25 mouse cellular contexts compared by ENCODE assay signal in the genomic region with DNA sequence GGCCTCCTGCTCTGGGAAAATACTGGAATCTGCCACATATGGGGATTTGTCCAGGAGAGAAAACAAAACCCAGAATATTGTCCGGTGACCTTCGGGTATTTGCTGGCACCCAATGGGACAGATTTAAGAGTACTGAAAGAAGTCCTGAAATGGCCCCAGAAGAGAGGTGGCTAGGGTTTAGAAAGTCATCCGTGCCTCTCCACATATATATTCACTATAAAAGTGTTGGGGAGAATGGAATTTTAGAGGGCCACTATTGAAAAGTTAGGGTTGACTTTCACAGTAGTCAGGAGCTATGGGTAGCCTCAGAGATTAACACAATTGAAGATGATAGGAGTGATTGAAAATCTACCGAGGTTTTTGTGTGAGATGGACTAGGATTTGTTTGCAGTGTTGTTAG. TPM values are rescaled to one million over a fixed set of nuclear protein-coding genes. Genes with fewer than 3 reads are reported as not detected.
DNase-seq lines count a peak whose midpoint lies in the region; ATAC-seq lines count a peak whose summit lies in the region.
"Had no signal": no experiment of that assay in that cellular context is flagged by ENCODE, and none has a peak within 500 bp of the region (broad histone marks: within the 10 kb centered on the region; RNA-seq: fewer than 3 reads in every experiment).

No protein-coding gene starts in this region.

- no peaks in the 10 kb centered on the region for H3K9me3 ChIP-seq in hindbrain, embryonic 11.5 days (ENCODE audit: control insufficient read depth, low read length)
- no peaks in the 10 kb centered on the region for H3K9me3 ChIP-seq in hindbrain, embryonic 13.5 days
- no peaks in the 10 kb centered on the region for H3K9me3 ChIP-seq in neural tube, embryonic 15.5 days (replicated peaks)
- H3K9me3 ChIP-seq: embryonic facial prominence, embryonic 12.5 days; embryonic facial prominence, embryonic 15.5 days; hindbrain, embryonic 10.5 days; hindbrain, embryonic 15.5 days had no signal

- H3K4me2 ChIP-seq in hindbrain, embryonic 11.5 days (replicated peaks; ENCODE audit: low read depth, low read length): no peak overlapping the region
- H3K4me2 ChIP-seq in hindbrain, embryonic 13.5 days: no peak overlapping the region
- no peak overlapping the region for H3K4me2 ChIP-seq in neural tube, embryonic 15.5 days
- H3K4me2 ChIP-seq: embryonic facial prominence, embryonic 12.5 days; embryonic facial prominence, embryonic 15.5 days; heart, embryonic 11.5 days; hindbrain, embryonic 15.5 days had no signal

- H3K4me3 ChIP-seq in hindbrain, embryonic 11.5 days (ENCODE audit: low read depth, low read length): no peak overlapping the region
- no peak overlapping the region for H3K4me3 ChIP-seq in hindbrain, embryonic 13.5 days
- H3K4me3 ChIP-seq in neural tube, embryonic 15.5 days (replicated peaks): no peak overlapping the region
- H3K4me3 ChIP-seq: embryonic facial prominence, embryonic 12.5 days; embryonic facial prominence, embryonic 15.5 days; gastrocnemius, adult 2 months; hindbrain, embryonic 10.5 days; hindbrain, embryonic 15.5 days had no signal

- ATAC-seq in hindbrain, embryonic 11.5 days (ENCODE audit: low FRiP score): no peak
- ATAC-seq in hindbrain, embryonic 13.5 days (ENCODE audit: low FRiP score): no peak
- no peak for ATAC-seq in neural tube, embryonic 15.5 days (ENCODE audit: low FRiP score)
- ATAC-seq: activated CD4-positive, CD25-positive, alpha-beta regulatory T cell, adult 4 months; forebrain, embryonic 14.5 days; forebrain, postnatal 0 days; intestine, postnatal 0 days had no signal

- no peaks in the 10 kb centered on the region for H3K36me3 ChIP-seq in hindbrain, embryonic 11.5 days (ENCODE audit: control insufficient read depth, insufficient read depth, low read length)
- no peaks in the 10 kb centered on the region for H3K36me3 ChIP-seq in hindbrain, embryonic 13.5 days
- H3K36me3 ChIP-seq in neural tube, embryonic 15.5 days: no peaks in the 10 kb centered on the region
- H3K36me3 ChIP-seq: embryonic facial prominence, embryonic 12.5 days; embryonic facial prominence, embryonic 15.5 days; hindbrain, embryonic 10.5 days; hindbrain, embryonic 15.5 days had no signal

- no peak overlapping the region for H3K27ac ChIP-seq in hindbrain, embryonic 11.5 days (ENCODE audit: low read depth, low read length)
- no peak overlapping the region for H3K27ac ChIP-seq in hindbrain, embryonic 13.5 days
- H3K27ac ChIP-seq in neural tube, embryonic 15.5 days (replicated peaks): no peak overlapping the region
- H3K27ac ChIP-seq: embryonic facial prominence, embryonic 12.5 days; embryonic facial prominence, embryonic 15.5 days; gastrocnemius, adult 2 months; hindbrain, embryonic 10.5 days; hindbrain, embryonic 15.5 days had no signal

- H3K9ac ChIP-seq in hindbrain, embryonic 11.5 days (ENCODE audit: low read depth, low read length): no peak overlapping the region
- no peak overlapping the region for H3K9ac ChIP-seq in hindbrain, embryonic 13.5 days
- no peak overlapping the region for H3K9ac ChIP-seq in neural tube, embryonic 15.5 days (replicated peaks)
- H3K9ac ChIP-seq: embryonic facial prominence, embryonic 12.5 days; embryonic facial prominence, embryonic 15.5 days; forebrain, postnatal 0 days; hindbrain, embryonic 15.5 days had no signal

- H3K4me1 ChIP-seq in hindbrain, embryonic 11.5 days (replicated peaks; ENCODE audit: control insufficient read depth, insufficient read depth, low read length): peaks cover 3% of the 10 kb centered on the region; the same call in 1 of the 2 replicates
- peaks cover 9% of the 10 kb centered on the region; the same call in 1 of the 2 replicates for H3K4me1 ChIP-seq in hindbrain, embryonic 13.5 days (replicated peaks)
- H3K4me1 ChIP-seq in neural tube, embryonic 15.5 days: no peaks in the 10 kb centered on the region
- H3K4me1 ChIP-seq: embryonic facial prominence, embryonic 12.5 days; embryonic facial prominence, embryonic 15.5 days; hindbrain, embryonic 15.5 days had no signal

- 5% methylated on average over 4 of the region's 4 CpGs for WGBS in hindbrain, embryonic 11.5 days
- WGBS in hindbrain, embryonic 13.5 days: 8% methylated on average over 4 of the region's 4 CpGs
- 2% methylated on average over 4 of the region's 4 CpGs for WGBS in neural tube, embryonic 15.5 days

- peaks cover 88% of the 10 kb centered on the region for H3K27me3 ChIP-seq in hindbrain, embryonic 11.5 days (ENCODE audit: control insufficient read depth, insufficient read depth, low read length)
- peaks cover 100% of the 10 kb centered on the region for H3K27me3 ChIP-seq in hindbrain, embryonic 13.5 days
- peaks cover 92% of the 10 kb centered on the region for H3K27me3 ChIP-seq in neural tube, embryonic 15.5 days (replicated peaks)

- DNase-seq in embryo, embryonic 10.5 days (ENCODE audit: low spot score): peak; percentile 33
- no peak for DNase-seq in embryo, embryonic 10 days (ENCODE audit: low spot score)
- DNase-seq in hindbrain, embryonic 11.5 days (ENCODE audit: low spot score): peak; percentile 44
- DNase-seq in neural tube, embryonic 10.5 days (ENCODE audit: extremely low spot score, low spot score): peak; percentile 26
- DNase-seq: adrenal gland, adult 8-10 months; adrenal gland, postnatal 25 days; cerebellum, adult 11-12 months; cerebellum, adult 8-10 months; gastrocnemius, adult 2 months; gastrocnemius, postnatal 14 days; heart, adult 18-20 months; heart, postnatal 36 days had no signal

RNA-seq across cellular contexts. Expression of gene Onecut1, which starts 6.3 kb away (rescaled TPM):
- 10.0 and 12.7 TPM in 2 replicates for polyA plus RNA-seq in hindbrain, embryonic 11.5 days (2014; fragmentation: Nextera tagmentation; extraction: Ambion mirVana)
- 5.5 and 7.8 TPM in 2 replicates for polyA plus RNA-seq in hindbrain, embryonic 13.5 days (2015; fragmentation: Nextera tagmentation; extraction: Ambion mirVana)
- 2.6 and 3.5 TPM in 2 replicates for polyA plus RNA-seq in neural tube, embryonic 15.5 days (2015; fragmentation: Nextera tagmentation; extraction: Ambion mirVana)
- polyA plus RNA-seq: activated CD4-positive, CD25-positive, alpha-beta regulatory T cell, adult 4 months; heart, embryonic 14.5 days; heart, postnatal 0 days had no signal
